Mouse (Mus musculus) limb, embryonic 12.5 days (tissue): ENCODE measurements around the gene Itgb2l. TPM values are rescaled to one million over a fixed set of nuclear protein-coding genes. Genes with fewer than 3 reads are reported as not detected.

Experiments
- ATAC-seq: fragments of 200-750 bp; cut with Nextera tagmentation; 2 replicates; pipeline ENCODE4 v1.8.0; 2017; ENCODE audit warnings: low read depth, moderate TSS enrichment; ENCODE audit not compliant: insufficient number of reproducible peaks, insufficient read depth, low FRiP score, low TSS enrichment
- H3K27ac ChIP-seq: fragments of 300-500 bp; sonication (generic); 2 replicates; pipeline ENCODE4 v1.5.1; 2016; ENCODE audit warnings: mild to moderate bottlenecking, moderate library complexity
- H3K27me3 ChIP-seq: fragments of 300-500 bp; sonication (generic); 2 replicates; pipeline ENCODE4 v1.6.1; 2016; ENCODE audit warnings: mild to moderate bottlenecking, moderate library complexity
- H3K36me3 ChIP-seq: fragments of 300-500 bp; sonication (generic); 2 replicates; pipeline ENCODE4 v1.6.1; 2016; ENCODE audit warnings: mild to moderate bottlenecking, moderate library complexity
- H3K4me1 ChIP-seq: fragments of 300-500 bp; sonication (generic); replicated peaks from 2 replicates; pipeline ENCODE4 v1.6.1; 2016
- H3K4me2 ChIP-seq: fragments of 300-500 bp; sonication (generic); 2 replicates; pipeline ENCODE4 v1.6.1; 2016; ENCODE audit warnings: mild to moderate bottlenecking, moderate library complexity
- H3K4me3 ChIP-seq: fragments of 300-500 bp; sonication (generic); replicated peaks from 2 replicates; pipeline ENCODE4 v1.5.1; 2016; ENCODE audit warnings: mild to moderate bottlenecking
- H3K9ac ChIP-seq: fragments of 300-500 bp; sonication (generic); replicated peaks from 2 replicates; pipeline ENCODE4 v1.6.1; 2016; ENCODE audit warnings: mild to moderate bottlenecking, moderate library complexity
- H3K9me3 ChIP-seq: fragments of 300-500 bp; sonication (generic); 2 replicates; pipeline ENCODE4 v1.6.1; 2016; ENCODE audit warnings: mild to moderate bottlenecking, moderate library complexity
- WGBS: fragments of 180-500 bp; shearing (Covaris S2); methylation state at CpG from one replicate; pipeline ENCODE4 v1.1.7; 2016; 5-methylcytosine and 5-hydroxymethylcytosine counted together
- polyA plus RNA-seq: library from polyadenylated mRNA; unstranded; fragments of >200 nt; fragmentation: Nextera tagmentation; extraction: Ambion mirVana; gene quantifications from 2 replicates; pipeline ENCODE4 v1.2.1, GENCODE M21; 2016

The Itgb2l gene
- polyA plus RNA-seq, 1 experiment from 2014 or later = 0.24 TPM

DNA sequence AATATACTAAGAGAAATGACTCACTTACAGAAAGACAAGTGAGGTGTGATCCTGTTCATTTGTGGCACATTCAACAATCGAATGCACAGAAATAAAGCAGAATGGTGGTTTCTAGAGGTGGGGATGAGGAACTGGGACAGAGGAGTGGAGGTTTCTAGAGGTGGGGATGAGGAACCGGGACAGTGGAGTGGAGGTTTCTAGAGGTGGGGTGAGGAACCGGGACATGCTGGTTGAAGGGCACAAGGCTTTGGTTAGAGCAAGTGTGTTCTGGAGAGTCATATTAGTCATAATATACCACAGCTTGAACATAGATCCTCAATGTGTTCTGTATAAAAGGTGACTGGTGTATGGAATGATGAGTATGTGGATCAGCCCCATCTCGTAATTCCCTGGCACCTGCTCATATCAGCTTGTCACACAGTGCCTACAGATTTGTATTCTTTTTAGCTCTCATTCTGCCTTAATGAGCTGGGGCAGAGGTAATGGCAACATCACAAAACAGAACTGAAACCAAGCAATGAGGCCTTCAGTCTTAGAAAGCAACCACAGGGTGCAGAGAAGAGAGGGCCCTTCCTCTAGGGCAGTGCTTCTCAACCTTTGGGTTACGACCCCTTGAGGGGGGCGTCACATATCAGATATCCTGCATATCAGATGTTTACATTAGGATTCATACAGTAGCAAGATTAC is 55.6 kb downstream of the Itgb2l start:
- ATAC-seq = no peak
- Histone ChIP-seq H3K4me3 (no peak overlapping the region), H3K9ac (no peak overlapping the region), H3K4me1 (no peaks in the 10 kb centered on the region), H3K27ac (no peak overlapping the region), H3K9me3 (peaks cover 3% of the 10 kb centered on the region; the same call in 1 of the 2 replicates), H3K36me3 (no peaks in the 10 kb centered on the region), H3K27me3 (no peaks in the 10 kb centered on the region), H3K4me2 (no peak overlapping the region)
- 83% methylated on average over 6 of the region's 6 CpGs for WGBS

GRCm38 (mm10) chr16:96384741-96385140 is 58.7 kb downstream of the Itgb2l start:
- no peak for ATAC-seq
- no peaks in the 10 kb centered on the region for H3K27me3 ChIP-seq
- H3K4me2 ChIP-seq = no peak overlapping the region

DNA sequence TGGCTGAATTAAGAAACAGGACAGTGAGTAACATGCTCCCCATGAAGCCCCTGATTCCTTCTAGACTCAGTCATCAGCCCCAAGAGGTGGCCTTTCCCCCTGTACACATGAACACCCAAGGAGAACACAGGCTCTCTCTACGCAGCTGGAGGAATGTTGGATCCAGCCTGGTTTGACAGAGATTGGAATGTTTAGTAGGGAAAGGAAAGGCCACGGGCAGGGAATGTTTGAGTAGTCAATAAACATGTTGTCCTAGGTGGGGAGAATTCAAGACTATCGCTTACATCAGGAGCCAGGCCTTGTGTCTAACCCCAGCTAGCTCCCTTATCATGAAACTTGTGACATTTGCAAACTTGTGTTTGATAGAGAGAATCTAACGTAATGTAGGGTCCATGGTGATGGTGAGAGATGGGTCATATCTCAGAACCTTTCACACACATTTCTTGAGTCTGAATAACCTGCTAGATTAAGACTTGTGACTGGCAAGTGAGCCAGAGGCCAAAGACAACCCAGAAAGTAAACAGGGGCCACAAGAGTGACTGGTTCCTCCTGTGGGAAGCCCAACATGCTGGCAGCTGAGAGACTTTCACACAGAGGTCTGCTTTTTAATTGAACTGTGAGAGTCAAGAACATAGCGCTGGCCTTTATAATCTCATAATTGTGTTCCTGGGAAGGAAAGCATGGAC is 60.8 kb downstream of the Itgb2l start:
- Histone ChIP-seq H3K4me2 (no peak overlapping the region), H3K9me3 (peaks cover 3% of the 10 kb centered on the region; the same call in 1 of the 2 replicates), H3K36me3 (no peaks in the 10 kb centered on the region), H3K9ac (no peak overlapping the region), H3K4me1 (no peaks in the 10 kb centered on the region), H3K27ac (no peak overlapping the region), H3K27me3 (no peaks in the 10 kb centered on the region), H3K4me3 (no peak overlapping the region)
- no peak for ATAC-seq
- WGBS = 82% methylated on average over 5 of the region's 5 CpGs

More at GRCm38 (mm10) chr16:96384741-96385140, 58.7 kb downstream of the Itgb2l start:
- H3K36me3 ChIP-seq = no peaks in the 10 kb centered on the region
- H3K4me1 ChIP-seq = no peaks in the 10 kb centered on the region
- no peak overlapping the region for H3K9ac ChIP-seq
- no peak overlapping the region for H3K27ac ChIP-seq
- peaks cover 3% of the 10 kb centered on the region; the same call in 1 of the 2 replicates for H3K9me3 ChIP-seq
- H3K4me3 ChIP-seq = no peak overlapping the region

DNA sequence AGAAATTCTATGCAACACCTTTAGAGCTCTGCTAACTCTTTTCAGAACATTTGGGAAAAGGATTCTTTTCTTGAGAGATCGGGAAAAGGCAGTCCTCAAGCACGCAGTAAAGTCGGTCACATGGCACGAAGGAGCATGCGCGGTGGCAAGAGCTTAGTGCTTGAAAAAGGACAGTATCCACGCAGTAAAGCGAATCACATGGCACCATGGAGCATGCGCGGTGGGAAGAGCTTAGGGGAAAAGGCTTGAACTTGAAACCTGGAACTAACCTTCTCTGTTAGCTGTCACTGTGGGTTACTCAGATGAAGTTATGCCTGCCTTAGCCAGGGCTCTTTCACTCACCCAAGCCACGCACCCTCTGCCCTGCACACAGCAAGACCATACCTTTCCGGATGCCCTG is 62.0 kb downstream of the Itgb2l start:
- Histone ChIP-seq H3K9ac (no peak overlapping the region), H3K9me3 (peaks cover 3% of the 10 kb centered on the region; the same call in 1 of the 2 replicates), H3K4me1 (no peaks in the 10 kb centered on the region), H3K27ac (no peak overlapping the region), H3K36me3 (no peaks in the 10 kb centered on the region), H3K27me3 (no peaks in the 10 kb centered on the region), H3K4me3 (no peak overlapping the region), H3K4me2 (no peak overlapping the region)
- 89% methylated on average over 12 of the region's 12 CpGs for WGBS
- ATAC-seq = no peak

DNA sequence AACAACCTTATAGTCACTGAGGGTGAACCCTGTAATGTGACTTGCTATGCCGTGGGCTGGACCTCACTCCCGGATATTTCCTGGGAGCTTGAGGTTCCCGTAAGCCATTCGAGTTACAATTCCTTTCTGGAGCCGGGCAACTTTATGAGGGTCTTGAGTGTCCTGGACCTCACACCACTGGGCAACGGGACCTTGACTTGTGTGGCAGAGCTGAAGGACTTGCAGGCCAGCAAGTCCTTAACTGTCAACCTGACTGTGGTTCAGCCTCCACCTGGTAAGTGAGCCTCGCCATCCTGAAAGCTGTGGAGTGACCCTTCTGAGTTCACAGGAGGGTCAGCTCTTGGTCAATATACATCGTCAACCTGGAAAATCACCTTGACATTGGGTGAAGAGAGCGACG is 65.3 kb downstream of the Itgb2l start:
- Histone ChIP-seq H3K36me3 (no peaks in the 10 kb centered on the region), H3K27ac (no peak overlapping the region), H3K9ac (no peak overlapping the region), H3K4me2 (no peak overlapping the region), H3K4me1 (no peaks in the 10 kb centered on the region), H3K9me3 (no peaks in the 10 kb centered on the region), H3K4me3 (no peak overlapping the region), H3K27me3 (no peaks in the 10 kb centered on the region)
- no peak for ATAC-seq
- 90% methylated on average over 10 of the region's 10 CpGs for WGBS

- Histone ChIP-seq H3K9ac (no peak overlapping the region), H3K27me3 (no peaks in the 10 kb centered on the region), H3K4me1 (no peaks in the 10 kb centered on the region), H3K4me2 (no peak overlapping the region), H3K27ac (0 out of 2 replicates have a peak overlapping the region, but pooled peaks have one; percentile 29), H3K9me3 (no peaks in the 10 kb centered on the region), H3K36me3 (no peaks in the 10 kb centered on the region), H3K4me3 (no peak overlapping the region)
- ATAC-seq = peak; percentile 83
- WGBS = 9% methylated on average over 7 of the region's 7 CpGs
Measured at GRCm38 (mm10) chr16:96376342-96376741, 67.1 kb downstream of the Itgb2l start.

DNA sequence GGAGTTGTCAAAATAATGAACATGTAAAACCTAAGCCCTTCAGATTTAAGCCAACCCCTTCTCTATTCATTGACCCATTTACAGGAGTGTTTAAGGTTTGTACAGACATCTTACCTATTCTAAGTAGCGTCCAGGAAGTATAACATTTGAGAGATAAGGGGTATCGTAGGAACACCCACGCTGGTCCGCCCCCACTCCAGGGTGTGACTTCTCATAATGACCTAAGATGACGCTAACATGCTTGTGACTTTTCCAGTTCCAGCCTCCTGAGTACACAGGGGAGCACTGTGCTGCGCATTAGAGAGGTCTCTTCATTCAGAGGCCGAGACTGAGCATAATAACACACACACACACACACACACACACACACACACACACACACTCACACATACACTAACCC is 67.9 kb downstream of the Itgb2l start:
- Histone ChIP-seq H3K27ac (no peak overlapping the region), H3K27me3 (no peaks in the 10 kb centered on the region), H3K4me3 (no peak overlapping the region), H3K36me3 (no peaks in the 10 kb centered on the region), H3K4me2 (no peak overlapping the region), H3K4me1 (no peaks in the 10 kb centered on the region), H3K9ac (no peak overlapping the region), H3K9me3 (no peaks in the 10 kb centered on the region)
- no peak for ATAC-seq
- 80% methylated on average over 7 of the region's 7 CpGs for whole genome bisulfite sequencing

- no peak for ATAC-seq
- no peaks in the 10 kb centered on the region for H3K4me1 ChIP-seq
- H3K9ac ChIP-seq = no peak overlapping the region
- no peaks in the 10 kb centered on the region for H3K27me3 ChIP-seq
- H3K4me2 ChIP-seq = no peak overlapping the region
- H3K9me3 ChIP-seq = no peaks in the 10 kb centered on the region
- H3K36me3 ChIP-seq = no peaks in the 10 kb centered on the region
- H3K4me3 ChIP-seq = no peak overlapping the region
- no peak overlapping the region for H3K27ac ChIP-seq
- WGBS = 70% methylated on average over 8 of the region's 8 CpGs
Measured at GRCm38 (mm10) chr16:96372752-96373118, 70.7 kb downstream of the Itgb2l start.

Other genes with a start within 250 kb of the Itgb2l start
- gene Sh3bgr, start 243.2 kb downstream of the Itgb2l start, polyA plus RNA-seq = 1.7 and 2.9 TPM in 2 replicates
- gene B3galt5, start 207.8 kb downstream of the Itgb2l start, polyA plus RNA-seq = 0.43 and 0.46 TPM in 2 replicates
- 10.5 and 17.0 TPM in 2 replicates for gene Pcp4, start 24.0 kb upstream of the Itgb2l start, polyA plus RNA-seq